Mouse (Mus musculus) embryonic fibroblast, embryonic 13.5 days (primary cell): ENCODE measurements around the gene Mylk3.

Experiments used
- CTCF ChIP-seq: IDR thresholded peaks from 2 replicates; pipeline ENCODE4 v1.5.1; 2011; ENCODE audit warnings: mild to moderate bottlenecking, control low read depth, low read length, moderate library complexity, borderline replicate concordance; ENCODE audit not compliant: insufficient read depth
- POLR2A ChIP-seq: IDR thresholded peaks from 2 replicates; pipeline ENCODE4 v1.6.1; 2011; ENCODE audit warnings: low read depth, mild to moderate bottlenecking, control low read depth, low read length, moderate library complexity

DNA sequence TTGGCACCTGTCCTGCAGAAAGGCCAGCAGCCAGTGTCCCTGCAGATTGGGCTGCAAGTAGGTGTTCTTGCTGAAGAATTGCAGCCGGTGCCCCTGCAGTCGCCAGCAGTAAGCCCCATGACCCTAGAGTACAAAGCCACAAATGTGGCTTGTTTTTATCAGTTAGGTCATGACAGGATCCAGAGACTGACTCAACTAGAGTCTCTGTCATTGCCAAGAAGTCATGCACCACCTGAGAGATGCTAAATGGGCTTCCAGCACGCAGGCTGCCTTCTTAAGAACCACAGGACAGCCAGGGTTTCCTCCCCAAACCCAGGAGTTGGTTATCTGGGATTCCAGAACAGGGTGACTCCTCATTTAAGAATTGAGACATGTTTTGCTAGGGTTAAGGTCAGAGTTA is 8.9 kb upstream of the Mylk3 start:
- TF ChIP-seq CTCF (no peak), POLR2A (no peak)
